Mouse (Mus musculus): ENCODE measurements around the gene Mnx1. TPM values are rescaled to one million over a fixed set of nuclear protein-coding genes. Genes with fewer than 3 reads are reported as not detected.

Mnx1 gene
- polyA plus RNA-seq (2014; fragmentation: Illumina TruSeq; extraction: RNeasy Lipid Tissue Mini Kit (QIAGEN cat#74804); ENCODE audit: low read depth, low replicate concordance), result not detected

DNA sequence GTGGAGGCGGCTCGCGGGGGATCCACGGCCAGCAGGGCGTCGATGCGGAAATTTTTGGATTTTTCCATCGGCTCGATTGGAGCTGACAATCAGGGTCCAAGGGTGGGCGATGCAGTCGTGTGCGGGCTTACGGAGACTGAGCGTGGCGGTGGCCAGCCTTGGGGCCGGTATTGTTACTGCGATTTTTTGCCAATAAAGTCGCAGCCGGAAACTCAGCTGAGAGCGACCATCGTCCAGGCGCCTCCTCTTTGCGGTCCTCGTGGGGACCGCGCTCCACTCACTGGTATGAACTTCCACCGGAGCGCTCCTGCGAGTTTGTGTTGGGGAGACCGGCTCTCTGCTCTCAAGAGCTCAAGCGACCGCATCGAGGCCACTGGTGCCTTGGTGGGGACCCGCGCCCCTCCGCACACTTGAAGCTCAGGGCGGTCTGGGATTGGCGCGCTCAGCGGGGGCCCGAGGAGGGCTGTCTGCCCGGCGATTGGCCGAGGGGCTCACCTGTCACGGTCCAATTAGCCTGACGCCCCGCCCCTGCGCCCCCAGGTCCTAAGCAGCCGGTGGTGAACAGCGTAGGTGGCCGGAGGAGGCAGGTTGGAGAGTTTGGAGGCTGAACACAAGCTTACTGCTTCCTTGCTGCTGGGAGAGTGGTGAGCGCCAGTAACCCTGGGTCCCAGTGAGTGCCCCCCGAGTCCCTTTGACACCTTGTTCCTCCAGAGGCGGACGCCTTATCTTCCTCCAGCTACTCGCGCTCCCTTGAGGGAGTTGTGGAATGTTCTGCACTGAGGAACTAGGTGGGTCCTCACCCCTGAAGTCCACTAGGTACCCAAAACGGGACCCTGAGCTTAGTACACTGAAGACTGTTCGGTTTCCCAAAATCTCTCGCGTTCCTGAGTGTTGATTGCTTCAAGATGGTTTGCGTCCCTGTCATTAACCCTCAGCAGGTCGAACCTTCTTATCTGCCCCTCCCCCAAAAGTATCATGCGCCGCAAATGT lies at the start of gene Mnx1:
Mnx1 (minus strand) TSS at position 263 of the 990 bp plus-strand sequence.

DNA sequence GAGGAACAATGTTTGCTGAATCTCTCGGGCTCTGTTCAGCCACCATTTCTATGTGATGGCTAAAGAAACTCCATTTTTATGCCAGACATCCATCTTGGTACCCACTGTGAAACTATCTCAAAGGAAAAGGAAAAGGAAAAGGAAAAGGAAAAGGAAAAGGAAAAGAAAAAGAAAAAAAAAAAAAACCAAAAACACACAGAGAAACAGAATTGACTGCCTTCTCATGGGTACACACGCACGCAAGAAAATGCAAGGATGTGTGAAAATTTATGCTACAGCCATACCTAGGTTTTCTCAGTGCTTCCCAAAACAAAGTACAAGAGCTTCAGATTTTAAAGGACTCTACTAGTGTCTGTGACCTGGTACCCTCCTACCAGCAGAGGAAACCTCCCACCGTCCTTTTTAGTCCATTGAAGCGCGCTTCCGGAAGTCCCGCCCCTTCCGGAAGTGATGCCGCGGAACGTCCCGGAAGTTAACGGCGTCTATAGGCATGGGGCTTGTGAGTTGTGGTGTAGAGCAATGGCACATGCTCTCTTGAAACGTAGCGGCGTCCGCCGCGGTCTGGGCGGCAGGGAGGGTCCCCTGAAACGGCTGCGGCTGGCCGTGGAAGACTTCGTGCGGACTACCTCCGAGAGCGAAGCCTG lies 43.9 kb downstream of the Mnx1 start, which contains the start of gene Nom1:
Nom1 (plus strand) TSS at position 437 of the 644 bp plus-strand sequence.

Other genes starting within 250 kb of the Mnx1 start
- 5.7 TPM for gene Lmbr1, start 100.1 kb downstream of the Mnx1 start, polyA plus RNA-seq (2014; fragmentation: Illumina TruSeq; extraction: RNeasy Lipid Tissue Mini Kit (QIAGEN cat#74804); ENCODE audit: low read depth, low replicate concordance)
- 11.4 TPM for gene Nom1, start 43.8 kb downstream of the Mnx1 start, polyA plus RNA-seq (2014; fragmentation: Illumina TruSeq; extraction: RNeasy Lipid Tissue Mini Kit (QIAGEN cat#74804); ENCODE audit: low read depth, low replicate concordance)
- gene Ube3c, start 90.8 kb upstream of the Mnx1 start, polyA plus RNA-seq (2014; fragmentation: Illumina TruSeq; extraction: RNeasy Lipid Tissue Mini Kit (QIAGEN cat#74804); ENCODE audit: low read depth, low replicate concordance), result 23.6 TPM